Mouse (Mus musculus) ovary, postnatal 10 days (tissue): ENCODE results near the gene Sstr4.

Experiments used
- DNase-seq: peaks from one replicate; pipeline ENCODE4 v3.0.0; 2022; ENCODE audit warnings: low spot score

The Sstr4 gene

GRCm38 (mm10) chr2:148429001-148429505 lies 33.9 kb downstream of the Sstr4 start:
- DNase-seq = no peak

GRCm38 (mm10) chr2:148430941-148431340 lies 35.8 kb downstream of the Sstr4 start:
- no peak for DNase-seq

- DNase-seq = no peak
These were observed 37.2 kb downstream of the Sstr4 start for GRCm38 (mm10) chr2:148432346-148432745.

- no peak for DNase-seq
These were observed 41.1 kb downstream of the Sstr4 start for GRCm38 (mm10) chr2:148436285-148436684.

GRCm38 (mm10) chr2:148439691-148440276 lies 44.6 kb downstream of the Sstr4 start:
- no peak for DNase-seq

- no peak for DNase-seq
These were observed 46.3 kb downstream of the Sstr4 start for GRCm38 (mm10) chr2:148441421-148441820.

GRCm38 (mm10) chr2:148442172-148442571 lies 47.0 kb downstream of the Sstr4 start:
- DNase-seq = no peak

- DNase-seq = no peak
These were observed 47.6 kb downstream of the Sstr4 start for GRCm38 (mm10) chr2:148442710-148443109.

GRCm38 (mm10) chr2:148443249-148443958 lies 48.3 kb downstream of the Sstr4 start, which contains the start of gene Cd93:
Gene Cd93, minus strand, starts transcription at chr2:148443563.
- no peak for DNase-seq

- no peak for DNase-seq
These were observed 49.3 kb downstream of the Sstr4 start for GRCm38 (mm10) chr2:148444472-148444871.

- no peak for DNase-seq
These were observed 50.5 kb downstream of the Sstr4 start for GRCm38 (mm10) chr2:148445616-148446015.
